Mouse (Mus musculus): ENCODE measurements around the gene Pde4c. TPM values are rescaled to one million over a fixed set of nuclear protein-coding genes. Genes with fewer than 3 reads are reported as not detected.

Pde4c gene
- polyA plus RNA-seq, 1 experiment from 2014 or later = not detected

DNA sequence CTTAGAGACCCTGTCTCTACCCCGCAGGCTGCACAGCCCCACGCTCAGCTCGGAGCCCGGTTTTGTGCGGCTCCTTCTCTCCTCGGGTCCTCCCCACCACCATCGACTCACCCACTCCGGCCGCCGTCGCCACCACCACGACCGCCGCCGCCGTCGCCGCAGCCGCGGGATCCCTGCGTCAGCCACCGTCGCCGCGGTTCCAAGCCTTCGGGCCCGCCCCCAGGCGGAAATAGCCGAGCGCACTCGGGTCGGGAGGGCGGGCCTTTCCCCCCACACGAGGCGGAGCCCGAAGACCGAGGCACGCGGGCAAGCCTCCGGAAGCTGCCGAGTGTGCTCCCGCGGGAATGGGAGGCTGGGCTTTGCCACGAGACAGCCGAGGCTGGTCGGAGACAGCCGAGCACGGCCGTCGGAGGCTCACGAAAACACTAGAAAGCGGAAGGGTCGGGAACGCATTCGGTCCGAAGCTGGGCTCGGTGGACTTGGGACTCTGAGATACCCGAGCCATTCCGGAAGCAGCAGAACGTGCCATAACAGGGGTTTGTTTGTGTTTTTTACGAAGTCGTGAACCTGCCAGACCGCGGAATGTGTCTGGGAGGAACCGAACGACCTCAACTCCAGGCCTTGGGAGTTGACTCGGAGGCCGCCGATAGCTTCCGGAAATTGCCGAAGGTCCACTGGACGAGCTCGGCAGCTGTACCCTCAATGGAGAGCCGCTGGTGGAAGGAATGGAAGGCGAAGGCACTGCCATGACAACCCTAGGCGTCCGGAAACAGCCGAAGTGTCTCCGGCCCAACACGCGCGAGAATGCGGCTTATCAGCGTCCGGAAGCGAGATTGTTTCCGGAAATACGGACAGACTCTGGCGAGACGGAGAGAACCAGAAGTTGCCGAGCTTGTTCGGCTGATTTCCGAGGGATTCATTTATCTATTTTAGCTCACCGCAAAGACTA, 53.2 kb downstream of the Pde4c start, which contains the start of gene Pik3r2:
TSS of gene Pik3r2 (minus strand) at position 218 of the 949 bp plus-strand sequence.
- under 1% methylated on average over 72 of the region's 94 CpGs for WGBS (ENCODE audit: missing documents)
- Histone ChIP-seq H3K27ac (peak within 1 kb of the TSS; percentile 92), H3K79me2 (ENCODE audit: inconsistent target) (peaks cover 13% of the 10 kb centered on the region; the same call in 1 of the 2 replicates), H3K4me3 (ENCODE audit: inconsistent target) (peak within 1 kb of the TSS; percentile 65), H3K36me3 (ENCODE audit: inconsistent target) (peaks cover 15% of the 10 kb centered on the region; the same call in 1 of the 2 replicates)

DNA sequence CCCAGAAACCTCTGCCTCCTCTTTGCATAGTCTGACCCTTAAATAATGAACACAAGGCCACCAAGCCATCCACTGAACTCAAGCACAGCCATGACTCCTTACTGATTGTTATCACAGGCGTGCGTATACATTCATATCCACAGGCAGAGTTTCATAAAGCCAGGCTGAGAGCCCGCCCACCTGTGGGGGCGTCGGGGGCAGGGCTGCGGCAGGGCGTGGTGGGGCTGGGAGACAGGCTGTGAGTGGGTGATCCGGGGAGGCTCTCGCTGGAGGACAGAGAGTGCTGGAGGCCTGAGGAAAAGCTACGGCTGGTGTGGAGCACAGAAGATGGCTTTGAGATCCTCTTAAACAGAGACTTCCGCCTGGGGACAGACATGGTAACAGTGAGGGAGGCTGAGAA, 56.6 kb downstream of the Pde4c start:
- no peak overlapping the region for H3K27ac ChIP-seq
- H3K36me3 ChIP-seq (ENCODE audit: inconsistent target) = peaks cover 41% of the 10 kb centered on the region
- no peak overlapping the region for H3K4me3 ChIP-seq (ENCODE audit: inconsistent target)
- peaks cover 13% of the 10 kb centered on the region; the same call in 1 of the 2 replicates for H3K79me2 ChIP-seq (ENCODE audit: inconsistent target)
- 86% methylated on average over 11 of the region's 11 CpGs for WGBS (ENCODE audit: missing documents)

DNA sequence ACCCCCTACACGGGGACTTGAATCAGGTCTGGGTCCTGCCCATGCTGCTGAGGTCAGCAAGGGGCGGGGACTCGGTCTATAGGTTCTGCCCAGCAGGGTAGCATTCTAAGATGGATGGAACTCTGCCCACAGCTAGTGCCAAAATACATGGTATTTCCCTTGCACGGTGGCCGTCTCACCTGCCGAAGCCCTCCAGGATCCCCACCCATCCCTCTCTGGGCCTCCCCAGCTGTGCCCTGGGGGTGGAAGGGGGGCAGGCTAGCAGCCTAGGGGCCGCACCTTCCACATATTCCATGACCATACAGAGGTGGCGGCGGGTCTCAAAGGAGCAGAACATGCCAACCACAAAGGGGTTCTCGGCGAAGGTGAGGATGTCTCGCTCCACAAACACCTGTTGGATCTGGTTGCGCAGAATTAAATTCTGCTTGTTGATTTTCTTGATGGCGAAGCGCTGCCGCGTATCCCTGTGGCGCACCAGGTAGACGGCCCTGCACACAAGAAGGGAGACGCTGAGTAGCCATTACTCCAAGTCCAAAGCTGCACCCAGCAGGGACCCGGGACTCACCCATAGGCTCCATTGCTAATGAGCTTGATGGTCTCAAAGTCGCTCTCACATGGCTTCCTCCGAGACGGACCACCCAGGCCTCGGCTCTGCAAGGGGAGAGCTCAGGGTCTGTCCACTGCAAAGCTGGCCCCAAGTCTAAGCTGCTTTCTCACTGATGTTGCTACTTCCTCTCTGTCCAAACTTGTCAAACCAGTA, 63.0 kb downstream of the Pde4c start:
- whole genome bisulfite sequencing (ENCODE audit: missing documents) = 96% methylated on average over 25 of the region's 25 CpGs
- Histone ChIP-seq H3K27ac (no peak overlapping the region), H3K36me3 (ENCODE audit: inconsistent target) (peaks cover 78% of the 10 kb centered on the region), H3K4me3 (ENCODE audit: inconsistent target) (no peak overlapping the region), H3K79me2 (ENCODE audit: inconsistent target) (peaks cover 28% of the 10 kb centered on the region)

DNA sequence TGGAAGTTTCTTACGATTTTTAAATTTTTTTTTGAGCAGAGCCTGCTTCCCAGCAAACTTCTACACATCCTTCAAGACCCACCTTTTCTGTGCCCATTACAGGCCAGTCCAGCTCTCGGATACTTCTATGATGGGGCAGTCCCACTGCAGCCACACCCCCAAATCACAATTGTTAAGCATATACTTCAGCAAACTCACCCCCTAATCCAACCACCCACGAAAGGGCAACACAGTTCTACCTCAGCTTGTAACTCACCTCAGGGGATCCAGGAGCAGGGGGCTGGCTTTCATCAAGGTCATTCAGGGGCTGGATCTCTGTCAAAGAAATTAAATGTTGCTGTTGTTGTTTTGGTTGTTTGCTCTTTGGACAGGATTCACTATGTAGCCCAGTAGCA, 63.5 kb downstream of the Pde4c start:
- H3K36me3 ChIP-seq (ENCODE audit: inconsistent target) = peaks cover 73% of the 10 kb centered on the region
- WGBS (ENCODE audit: missing documents) = 83% methylated on average over 3 of the region's 3 CpGs
- H3K27ac ChIP-seq = no peak overlapping the region

DNA sequence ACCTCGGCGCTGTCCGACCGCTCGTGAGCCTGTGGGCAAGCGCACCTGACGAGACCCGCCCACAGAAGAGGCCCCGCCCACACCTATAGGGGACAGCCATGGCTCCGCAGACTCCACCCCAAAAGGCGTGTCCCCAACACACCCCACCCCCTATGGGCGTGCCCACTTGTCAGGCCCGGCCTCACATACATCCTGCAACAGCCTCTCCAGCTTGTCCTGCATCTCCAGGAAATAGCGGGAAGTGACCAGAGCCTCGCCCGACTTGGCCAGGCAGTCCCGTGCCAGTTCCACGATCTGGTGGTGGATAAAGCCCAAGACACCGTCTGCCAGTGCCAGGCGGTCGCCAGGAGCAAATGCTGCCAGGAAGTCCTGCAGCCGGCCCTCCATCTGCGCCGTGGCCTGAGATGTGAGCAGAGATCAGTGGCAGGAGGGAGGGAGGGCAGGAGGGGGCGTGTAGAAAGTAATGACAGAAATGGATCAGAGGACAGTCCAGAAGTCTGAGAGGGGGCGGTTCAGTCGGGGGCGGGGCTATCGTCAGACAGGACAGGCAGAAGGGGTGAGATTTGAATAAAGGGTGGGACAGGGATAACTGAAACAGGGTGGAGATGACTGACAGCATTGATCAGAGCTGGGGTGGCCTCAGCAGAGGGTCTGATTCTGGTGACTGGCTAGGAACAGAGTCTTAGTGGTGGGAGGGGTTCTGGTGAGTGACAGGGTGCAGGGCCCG, 64.6 kb downstream of the Pde4c start:
- 94% methylated on average over 28 of the region's 30 CpGs for WGBS (ENCODE audit: missing documents)
- no peak overlapping the region for H3K4me3 ChIP-seq (ENCODE audit: inconsistent target)
- H3K79me2 ChIP-seq (ENCODE audit: inconsistent target) = peaks cover 34% of the 10 kb centered on the region
- H3K36me3 ChIP-seq (ENCODE audit: inconsistent target) = peaks cover 68% of the 10 kb centered on the region
- no peak overlapping the region for H3K27ac ChIP-seq

More for the DNA sequence above, 63.5 kb downstream of the Pde4c start:
- H3K4me3 ChIP-seq (ENCODE audit: inconsistent target) = no peak overlapping the region
- H3K79me2 ChIP-seq (ENCODE audit: inconsistent target) = peaks cover 34% of the 10 kb centered on the region

DNA sequence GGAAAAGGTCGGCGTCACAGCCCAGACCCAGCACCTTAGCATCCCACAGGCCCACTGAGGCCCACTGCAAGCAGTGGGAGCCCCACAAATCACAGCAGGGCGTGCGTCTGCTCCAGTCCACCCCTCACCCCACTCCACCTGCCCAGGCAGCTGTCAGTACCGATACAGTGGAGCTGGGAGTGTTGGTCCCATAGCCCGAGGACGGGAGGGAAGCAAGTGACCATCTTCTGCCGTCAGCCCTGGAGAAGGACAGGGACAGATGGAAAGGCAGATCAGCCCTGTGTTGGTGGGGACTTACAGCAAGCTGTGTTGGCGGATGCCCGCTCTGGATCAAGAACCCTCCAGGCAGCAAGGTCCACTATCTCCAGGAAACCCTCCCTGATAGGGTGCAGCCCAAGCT, 65.5 kb downstream of the Pde4c start:
- 98% methylated on average over 10 of the region's 10 CpGs for WGBS (ENCODE audit: missing documents)
- Histone ChIP-seq H3K79me2 (ENCODE audit: inconsistent target) (peaks cover 36% of the 10 kb centered on the region), H3K4me3 (ENCODE audit: inconsistent target) (no peak overlapping the region), H3K36me3 (ENCODE audit: inconsistent target) (peaks cover 59% of the 10 kb centered on the region), H3K27ac (no peak overlapping the region)

DNA sequence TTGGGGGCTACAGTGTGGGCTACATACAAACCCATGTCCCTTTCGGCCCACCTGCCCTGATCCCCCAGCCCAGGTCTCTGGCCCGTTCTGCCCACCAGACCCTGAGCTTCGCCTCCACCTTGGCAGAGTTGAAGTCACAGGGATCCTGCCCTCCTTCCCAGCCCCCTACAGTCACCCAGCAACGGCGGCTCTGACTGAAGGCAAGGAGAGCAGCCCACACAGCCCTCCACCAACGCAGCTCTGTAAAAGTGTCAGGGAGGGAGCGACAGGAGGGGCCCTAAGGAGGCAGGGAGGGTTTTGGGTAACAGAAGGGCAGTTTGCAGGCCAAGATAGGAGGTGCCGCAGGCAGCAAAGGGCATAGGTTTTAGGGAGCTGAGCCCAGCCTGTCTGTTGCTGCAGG, 67.3 kb downstream of the Pde4c start:
- Histone ChIP-seq H3K79me2 (ENCODE audit: inconsistent target) (peaks cover 51% of the 10 kb centered on the region), H3K4me3 (ENCODE audit: inconsistent target) (peak overlapping the region; percentile 82), H3K27ac (peak overlapping the region; percentile 79), H3K36me3 (ENCODE audit: inconsistent target) (peaks cover 41% of the 10 kb centered on the region)
- WGBS (ENCODE audit: missing documents) = 24% methylated on average over 7 of the region's 8 CpGs

DNA sequence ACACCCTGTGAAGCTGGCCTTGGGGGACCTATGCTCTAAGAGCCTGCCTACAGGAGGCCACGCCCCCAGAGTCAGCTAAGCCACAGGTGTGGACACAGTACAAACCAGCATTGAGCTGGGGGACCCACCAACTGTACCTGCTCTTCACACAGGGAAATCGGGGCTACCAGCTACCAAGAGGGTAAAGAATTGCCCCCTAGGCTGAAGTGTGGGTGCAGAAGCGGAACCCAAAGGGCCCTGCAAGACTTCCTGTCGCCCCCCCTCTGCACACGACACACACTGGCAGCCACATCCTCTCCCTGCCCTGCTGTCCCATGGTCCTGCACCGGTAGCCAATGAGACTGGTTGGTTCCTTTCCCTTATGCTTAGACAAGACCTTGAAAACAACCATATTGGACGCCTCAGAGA, 67.8 kb downstream of the Pde4c start:
- WGBS (ENCODE audit: missing documents) = 0% methylated on average over 7 of the region's 7 CpGs
- H3K4me3 ChIP-seq (ENCODE audit: inconsistent target) = peak overlapping the region; percentile 82
- peak overlapping the region; percentile 79 for H3K27ac ChIP-seq
- H3K36me3 ChIP-seq (ENCODE audit: inconsistent target) = peaks cover 36% of the 10 kb centered on the region
- peaks cover 54% of the 10 kb centered on the region for H3K79me2 ChIP-seq (ENCODE audit: inconsistent target)

DNA sequence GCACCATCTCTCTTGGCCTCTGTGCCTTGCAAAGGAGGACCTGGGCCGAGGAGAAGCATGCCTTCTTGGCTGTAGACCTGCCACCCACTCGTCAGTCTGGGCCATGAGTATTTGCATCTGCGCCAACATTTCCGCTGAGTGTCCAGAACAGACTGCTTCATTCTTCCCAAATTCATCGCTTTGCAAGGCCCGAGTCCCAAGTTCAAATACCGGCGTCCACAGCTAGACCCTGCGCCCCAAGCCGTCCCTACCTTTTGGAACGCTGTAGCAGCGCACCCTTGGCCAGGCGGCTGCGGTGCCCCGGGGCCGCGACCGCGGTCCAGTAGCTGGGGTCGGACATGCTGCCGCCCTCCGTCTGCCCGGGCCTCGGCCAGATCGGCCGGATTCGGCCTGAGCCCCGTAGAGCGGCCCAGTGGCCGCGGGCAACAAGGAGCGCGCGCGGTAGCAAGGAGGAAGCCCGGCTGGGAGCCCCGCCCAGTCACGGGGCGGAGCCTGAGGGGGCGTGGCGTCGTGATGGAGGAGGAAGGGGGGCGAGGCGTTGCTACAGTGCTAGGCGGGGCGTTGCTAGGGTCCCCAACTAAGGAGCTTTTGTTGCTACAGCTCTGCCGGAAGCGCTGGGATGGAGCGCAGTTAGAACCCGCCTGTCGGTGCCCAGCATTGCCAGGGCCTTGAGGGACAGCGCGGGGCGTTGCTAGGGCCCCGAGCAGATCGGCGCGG, 68.6 kb downstream of the Pde4c start:
- H3K79me2 ChIP-seq (ENCODE audit: inconsistent target) = peaks cover 54% of the 10 kb centered on the region
- H3K27ac ChIP-seq = peak overlapping the region; percentile 79
- peaks cover 28% of the 10 kb centered on the region for H3K36me3 ChIP-seq (ENCODE audit: inconsistent target)
- WGBS (ENCODE audit: missing documents) = 2% methylated on average over 57 of the region's 58 CpGs
- H3K4me3 ChIP-seq (ENCODE audit: inconsistent target) = peak overlapping the region; percentile 82

DNA sequence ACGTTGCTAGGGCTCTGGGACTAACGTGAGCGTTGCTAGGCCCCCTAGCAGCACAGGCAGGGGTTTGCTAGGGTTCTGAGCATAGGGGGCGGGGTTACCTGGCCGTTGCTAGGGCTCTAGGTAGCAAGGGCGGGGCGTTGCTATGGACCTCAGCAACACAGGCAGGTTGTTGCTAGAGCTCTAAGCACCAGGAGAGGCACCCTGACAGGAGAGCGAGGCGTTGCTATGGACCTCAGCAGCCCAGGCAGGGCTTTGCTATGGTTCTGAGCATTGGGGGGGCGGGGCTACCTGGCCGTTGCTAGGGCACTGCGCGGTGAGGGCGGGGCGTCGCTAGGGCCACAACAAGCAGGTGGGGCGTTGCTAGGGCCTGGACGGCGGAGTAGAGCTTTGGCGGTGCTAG, 69.2 kb downstream of the Pde4c start:
- H3K27ac ChIP-seq = no peak overlapping the region
- H3K36me3 ChIP-seq (ENCODE audit: inconsistent target) = peaks cover 23% of the 10 kb centered on the region
- no peak overlapping the region; the same call in 1 of the 2 replicates for H3K4me3 ChIP-seq (ENCODE audit: inconsistent target)
- H3K79me2 ChIP-seq (ENCODE audit: inconsistent target) = peaks cover 54% of the 10 kb centered on the region
- WGBS (ENCODE audit: missing documents) = 4% methylated on average over 20 of the region's 20 CpGs

DNA sequence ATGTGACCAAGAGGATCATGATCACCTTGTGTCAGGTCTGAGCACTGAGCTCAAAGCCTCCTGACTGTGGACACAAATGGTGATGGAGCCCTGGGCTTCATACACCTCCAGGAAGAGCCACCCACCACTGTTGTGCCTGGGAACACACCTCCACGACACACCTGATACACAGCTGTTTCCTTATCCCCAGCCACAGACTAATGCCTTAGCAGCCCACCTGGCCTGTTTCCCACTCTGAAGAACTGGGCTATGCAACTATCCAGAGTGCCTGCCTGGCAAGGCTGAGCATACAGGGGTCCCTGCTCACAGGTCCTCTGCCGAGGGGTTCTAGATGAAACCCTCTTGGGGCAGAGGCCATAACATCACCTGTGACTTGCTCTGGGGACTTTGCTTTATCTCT, 70.7 kb downstream of the Pde4c start:
- H3K79me2 ChIP-seq (ENCODE audit: inconsistent target) = peaks cover 48% of the 10 kb centered on the region
- no peak overlapping the region for H3K27ac ChIP-seq
- peaks cover 9% of the 10 kb centered on the region for H3K36me3 ChIP-seq (ENCODE audit: inconsistent target)
- no peak overlapping the region for H3K4me3 ChIP-seq (ENCODE audit: inconsistent target)
- WGBS (ENCODE audit: missing documents) = 86% methylated on average over 2 of the region's 2 CpGs

DNA sequence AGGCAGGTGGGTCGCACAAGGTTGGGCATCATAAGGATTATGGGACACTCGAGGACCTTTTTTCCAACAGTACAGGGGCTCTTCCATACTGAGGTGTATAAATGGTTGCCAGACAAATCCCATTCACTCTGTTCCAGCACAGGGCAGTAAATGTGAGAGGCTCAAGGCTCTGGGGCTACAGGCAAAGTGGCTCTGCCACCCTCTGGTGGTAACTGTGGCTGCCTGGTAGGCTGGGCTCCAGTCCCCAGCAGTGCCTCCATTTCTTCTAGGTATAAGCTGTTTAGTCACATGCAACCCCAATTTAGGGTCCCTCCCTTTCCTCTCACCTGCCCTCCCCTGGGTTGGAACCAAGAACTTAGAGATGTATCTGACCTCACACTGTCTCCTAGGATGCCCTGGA, 71.8 kb downstream of the Pde4c start:
- WGBS (ENCODE audit: missing documents) = 100% methylated on average over 1 of the region's 2 CpGs
- H3K4me3 ChIP-seq (ENCODE audit: inconsistent target) = no peak overlapping the region
- no peak overlapping the region for H3K27ac ChIP-seq
- peaks cover 42% of the 10 kb centered on the region for H3K79me2 ChIP-seq (ENCODE audit: inconsistent target)
- H3K36me3 ChIP-seq (ENCODE audit: inconsistent target) = no peaks in the 10 kb centered on the region

DNA sequence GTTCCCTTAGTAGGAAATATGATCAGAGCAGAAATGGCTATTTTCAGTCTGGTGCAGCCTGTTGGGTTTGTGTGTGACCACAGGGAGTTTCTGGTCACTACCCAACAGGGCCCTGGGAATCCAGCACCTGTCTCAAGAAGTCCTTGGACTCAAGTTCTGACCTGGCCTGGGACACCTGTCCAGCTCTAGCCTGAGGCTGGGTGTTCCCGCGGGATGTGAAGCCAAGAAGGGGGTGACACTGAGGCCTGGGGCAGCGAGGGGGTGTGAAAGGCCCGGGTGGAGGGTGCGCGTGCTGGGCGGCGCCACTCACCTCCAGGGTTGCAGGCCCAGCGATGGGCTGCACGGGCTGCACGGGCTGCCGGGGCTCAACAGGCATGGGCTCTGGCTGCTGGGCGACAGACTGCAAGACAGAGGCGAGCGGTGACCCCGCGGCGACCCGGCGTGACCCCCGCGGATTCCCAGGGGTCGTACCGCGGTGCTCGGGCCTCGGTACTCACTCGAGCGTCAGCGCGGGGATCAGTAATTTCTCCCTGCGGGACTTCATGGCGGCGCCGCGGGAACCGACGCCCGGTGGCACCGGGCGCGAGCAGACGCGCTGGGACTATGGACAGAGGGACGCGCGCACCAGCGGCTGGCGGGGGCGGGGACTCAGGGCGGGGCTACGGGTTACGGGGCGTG, 73.0 kb downstream of the Pde4c start:
- peaks cover 40% of the 10 kb centered on the region for H3K79me2 ChIP-seq (ENCODE audit: inconsistent target)
- 19% methylated on average over 44 of the region's 54 CpGs for WGBS (ENCODE audit: missing documents)
- no peaks in the 10 kb centered on the region for H3K36me3 ChIP-seq (ENCODE audit: inconsistent target)
- H3K4me3 ChIP-seq (ENCODE audit: inconsistent target) = no peak overlapping the region
- H3K27ac ChIP-seq = no peak overlapping the region

Data from macrophage (primary cell).